Mouse (Mus musculus) embryonic facial prominence, embryonic 14.5 days (tissue): Measurements from ENCODE around the gene Gnaz. TPM values are rescaled to one million over a fixed set of nuclear protein-coding genes. Genes with fewer than 3 reads are reported as not detected.

Experiments
- ATAC-seq: fragments of 200-750 bp; cut with Nextera tagmentation; 2 replicates; pipeline ENCODE4 v1.8.0; 2017; ENCODE audit warnings: low read depth, moderate number of reproducible peaks, moderate TSS enrichment
- DNase-seq: peaks from one replicate; pipeline ENCODE4 v3.0.0-alpha.2; 2015; ENCODE audit warnings: low spot score
- H3K27ac ChIP-seq: fragments of 300-500 bp; sonication (generic); replicated peaks from 2 replicates; pipeline ENCODE4 v1.5.1; 2014; ENCODE audit warnings: low read depth, mild to moderate bottlenecking, low read length, moderate library complexity
- H3K27me3 ChIP-seq: fragments of 300-500 bp; sonication (generic); replicated peaks from 2 replicates; pipeline ENCODE4 v1.6.1; 2014; ENCODE audit warnings: low read length; ENCODE audit not compliant: control insufficient read depth, insufficient read depth
- H3K36me3 ChIP-seq: fragments of 300-500 bp; sonication (generic); 2 replicates; pipeline ENCODE4 v1.6.1; 2014; ENCODE audit warnings: low read length, mixed read lengths; ENCODE audit not compliant: control insufficient read depth, insufficient read depth
- H3K4me1 ChIP-seq: fragments of 300-500 bp; sonication (generic); 2 replicates; pipeline ENCODE4 v1.6.1; 2014; ENCODE audit warnings: antibody characterized with exemption, low read length; ENCODE audit not compliant: control insufficient read depth, insufficient read depth
- H3K4me2 ChIP-seq: fragments of 300-500 bp; sonication (generic); 2 replicates; pipeline ENCODE4 v1.6.1; 2014; ENCODE audit warnings: low read depth, mild to moderate bottlenecking, low read length, moderate library complexity, mixed read lengths
- H3K4me3 ChIP-seq: fragments of 300-500 bp; sonication (generic); 2 replicates; pipeline ENCODE4 v1.5.1; 2014; ENCODE audit warnings: low read depth, mild to moderate bottlenecking, low read length
- H3K9ac ChIP-seq: fragments of 300-500 bp; sonication (generic); 2 replicates; pipeline ENCODE4 v1.6.1; 2014; ENCODE audit warnings: low read depth, mild to moderate bottlenecking, low read length, moderate library complexity, mixed read lengths
- H3K9me3 ChIP-seq: fragments of 300-500 bp; sonication (generic); 2 replicates; pipeline ENCODE4 v1.6.1; 2016; ENCODE audit warnings: low read length; ENCODE audit not compliant: control insufficient read depth
- WGBS: fragments of 180-500 bp; shearing (Covaris S2); extraction: QIAGEN DNeasy Blood & Tissue Kit; methylation state at CpG from one replicate; pipeline ENCODE4 v1.1.7; 2014; 5-methylcytosine and 5-hydroxymethylcytosine counted together
- polyA plus RNA-seq: library from polyadenylated mRNA; unstranded; fragments of >200 nt; fragmentation: Nextera tagmentation; extraction: Ambion mirVana; gene quantifications from 2 replicates; pipeline ENCODE4 v1.2.1, GENCODE M21; 2014

Gnaz gene
- polyA plus RNA-seq, 1 experiment from 2014 or later: 4.2 TPM

DNA sequence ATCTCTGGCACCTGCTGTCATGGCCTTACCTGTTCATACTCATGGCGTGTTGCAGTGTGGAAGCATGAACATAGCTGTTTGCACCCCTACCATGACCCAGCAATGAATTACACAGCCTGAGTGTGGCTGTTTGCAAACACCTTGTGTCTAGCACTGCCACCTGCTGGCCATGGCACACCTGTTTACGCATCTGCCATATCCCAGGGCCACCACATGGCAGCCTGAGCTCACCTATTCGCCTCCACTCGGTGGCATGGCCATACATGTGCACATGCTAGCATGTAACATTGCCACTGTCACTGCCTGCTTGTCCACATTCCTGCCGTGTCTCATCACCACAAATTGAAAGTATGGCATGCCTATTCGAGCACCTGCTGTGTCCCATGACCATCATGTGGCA lies 37.4 kb upstream of the Gnaz start:
- Histone ChIP-seq H3K4me3 (no peak overlapping the region), H3K36me3 (no peaks in the 10 kb centered on the region), H3K27me3 (no peaks in the 10 kb centered on the region), H3K9me3 (no peaks in the 10 kb centered on the region), H3K9ac (no peak overlapping the region), H3K4me1 (no peaks in the 10 kb centered on the region), H3K4me2 (no peak overlapping the region), H3K27ac (no peak overlapping the region)
- WGBS: 70% methylated on average over 6 of the region's 6 CpGs
- ATAC-seq (no peak), DNase-seq (no peak)

DNA sequence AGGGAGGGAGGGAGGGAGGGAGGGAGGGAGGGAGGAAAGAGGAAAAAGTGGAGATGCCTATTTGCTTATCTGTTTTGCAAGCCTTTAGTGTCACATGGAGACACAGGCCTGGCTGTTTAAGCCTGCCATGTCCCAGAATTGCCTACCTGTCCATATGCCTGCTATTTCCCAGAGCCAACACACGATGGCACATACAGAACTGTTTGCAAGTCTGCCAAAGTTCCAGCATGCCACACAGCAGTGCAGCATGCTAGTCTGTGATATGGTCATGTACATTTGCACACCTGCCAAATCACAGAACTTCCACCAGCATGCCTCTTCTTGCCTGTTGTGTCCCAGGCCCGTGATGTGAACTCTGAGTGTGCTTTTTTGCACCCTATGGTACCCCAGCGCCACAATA lies 36.4 kb upstream of the Gnaz start:
- no peak for DNase-seq
- Histone ChIP-seq H3K27me3 (no peaks in the 10 kb centered on the region), H3K4me3 (no peak overlapping the region), H3K27ac (no peak overlapping the region), H3K4me2 (no peak overlapping the region), H3K9me3 (no peaks in the 10 kb centered on the region), H3K4me1 (no peaks in the 10 kb centered on the region), H3K36me3 (no peaks in the 10 kb centered on the region), H3K9ac (no peak overlapping the region)
- WGBS: 76% methylated on average over 3 of the region's 3 CpGs
- no peak for ATAC-seq

DNA sequence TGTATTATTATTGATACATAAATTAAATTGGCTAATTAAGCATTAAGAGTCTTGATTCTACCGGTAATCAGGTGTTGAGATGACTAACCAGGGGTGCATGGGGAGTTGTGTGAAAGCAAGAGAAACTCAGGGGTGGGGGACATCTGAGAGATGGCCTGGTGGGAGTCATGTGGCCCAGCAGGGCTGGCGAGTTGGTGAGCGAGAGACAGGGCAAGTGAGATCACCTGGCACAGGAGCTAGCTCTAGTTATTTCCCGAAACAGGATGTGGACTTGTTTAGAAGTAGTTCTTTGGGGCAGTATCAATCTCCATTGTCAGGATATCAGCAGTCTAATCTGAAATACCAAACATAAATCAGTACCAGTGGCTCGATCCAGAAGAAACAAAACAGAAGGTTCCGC lies 35.3 kb upstream of the Gnaz start:
- Histone ChIP-seq H3K4me3 (no peak overlapping the region), H3K27ac (no peak overlapping the region), H3K9me3 (no peaks in the 10 kb centered on the region), H3K36me3 (no peaks in the 10 kb centered on the region), H3K4me1 (no peaks in the 10 kb centered on the region), H3K9ac (no peak overlapping the region), H3K27me3 (no peaks in the 10 kb centered on the region), H3K4me2 (no peak overlapping the region)
- no peak for DNase-seq
- WGBS: 75% methylated on average over 6 of the region's 6 CpGs
- ATAC-seq: no peak

DNA sequence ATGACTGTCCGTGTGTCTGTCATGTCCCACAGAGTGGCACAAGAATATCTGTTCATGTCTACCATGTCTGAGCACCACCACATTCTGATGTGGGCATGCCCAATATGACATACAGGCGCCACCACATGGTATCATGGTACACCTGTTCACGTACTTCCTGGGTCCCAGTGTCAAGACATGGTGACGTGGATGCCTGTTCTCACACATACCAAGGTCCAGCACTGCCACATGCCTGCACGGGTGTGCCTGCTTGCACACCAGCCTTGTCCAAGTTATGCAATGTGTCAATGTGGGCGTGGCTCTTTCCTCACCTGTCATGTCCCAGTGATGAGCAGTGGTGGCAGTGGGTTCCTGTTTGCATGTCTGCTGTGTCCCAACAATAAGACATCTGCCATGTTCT lies 34.5 kb upstream of the Gnaz start:
- 86% methylated on average over 6 of the region's 6 CpGs for WGBS
- no peak overlapping the region for H3K4me3 ChIP-seq
- DNase-seq (no peak), ATAC-seq (no peak)
- no peaks in the 10 kb centered on the region for H3K27me3 ChIP-seq
- no peak overlapping the region for H3K9ac ChIP-seq
- H3K9me3 ChIP-seq: no peaks in the 10 kb centered on the region
- H3K4me1 ChIP-seq: no peaks in the 10 kb centered on the region
- no peak overlapping the region for H3K4me2 ChIP-seq
- no peak overlapping the region for H3K27ac ChIP-seq
- H3K36me3 ChIP-seq: no peaks in the 10 kb centered on the region

DNA sequence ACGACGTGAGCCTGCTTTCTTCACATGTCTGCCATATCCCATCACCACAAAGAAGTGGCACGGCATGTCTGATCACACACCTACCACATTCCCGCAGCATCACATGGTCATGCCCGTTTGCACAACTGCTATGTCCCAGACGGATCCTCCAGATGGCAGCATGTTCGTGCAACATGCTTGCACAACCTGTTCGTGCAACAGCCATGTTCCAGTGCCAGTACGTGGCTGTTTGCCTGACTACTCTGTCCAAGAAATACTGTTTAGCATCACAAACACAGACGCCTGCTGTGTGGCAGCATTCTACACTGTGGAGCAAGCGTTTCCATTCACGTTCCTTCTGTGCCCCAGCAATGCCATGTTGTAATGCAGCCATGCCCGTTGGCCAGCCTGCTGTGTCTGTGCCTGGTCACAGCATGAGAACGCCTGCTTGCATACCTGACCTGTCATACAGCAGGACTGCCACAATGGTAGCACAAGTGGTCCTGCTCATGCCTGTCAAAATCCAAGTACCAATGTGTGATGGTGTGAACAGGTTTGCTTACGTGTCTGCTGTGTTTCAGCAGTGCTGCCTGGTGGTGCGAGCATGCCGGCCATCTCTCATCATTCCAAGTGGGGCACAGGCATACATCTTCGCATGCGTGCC lies 33.3 kb upstream of the Gnaz start:
- H3K27me3 ChIP-seq: no peaks in the 10 kb centered on the region
- ATAC-seq: no peak
- no peak overlapping the region for H3K9ac ChIP-seq
- H3K4me1 ChIP-seq: no peaks in the 10 kb centered on the region
- no peaks in the 10 kb centered on the region for H3K36me3 ChIP-seq
- no peak overlapping the region for H3K4me3 ChIP-seq
- H3K4me2 ChIP-seq: no peak overlapping the region
- no peak for DNase-seq
- WGBS: 83% methylated on average over 19 of the region's 19 CpGs
- no peak overlapping the region for H3K27ac ChIP-seq
- no peaks in the 10 kb centered on the region for H3K9me3 ChIP-seq

DNA sequence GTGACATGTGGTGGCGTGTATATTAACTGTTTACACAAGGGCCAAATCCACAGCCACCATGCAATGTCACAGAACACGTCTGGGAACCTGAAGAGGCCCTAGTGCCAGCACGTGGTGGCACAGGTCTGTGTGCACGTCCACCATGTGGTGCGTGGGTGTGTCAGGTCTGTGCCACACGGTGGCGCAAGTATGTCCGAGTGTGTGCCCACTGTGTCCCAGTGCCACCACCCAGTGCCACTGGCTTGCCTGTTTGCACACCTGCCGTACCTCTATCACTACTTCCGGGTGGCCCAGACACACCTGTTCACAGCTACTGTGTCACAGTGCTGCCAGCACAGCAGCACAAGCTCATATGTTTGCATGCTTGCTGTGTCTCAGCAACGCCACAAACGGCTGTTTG lies 32.5 kb upstream of the Gnaz start:
- Histone ChIP-seq H3K4me3 (no peak overlapping the region), H3K4me1 (no peaks in the 10 kb centered on the region), H3K9ac (no peak overlapping the region), H3K9me3 (no peaks in the 10 kb centered on the region), H3K36me3 (no peaks in the 10 kb centered on the region), H3K4me2 (no peak overlapping the region), H3K27me3 (no peaks in the 10 kb centered on the region), H3K27ac (no peak overlapping the region)
- 80% methylated on average over 12 of the region's 12 CpGs for WGBS
- ATAC-seq (no peak), DNase-seq (no peak)

DNA sequence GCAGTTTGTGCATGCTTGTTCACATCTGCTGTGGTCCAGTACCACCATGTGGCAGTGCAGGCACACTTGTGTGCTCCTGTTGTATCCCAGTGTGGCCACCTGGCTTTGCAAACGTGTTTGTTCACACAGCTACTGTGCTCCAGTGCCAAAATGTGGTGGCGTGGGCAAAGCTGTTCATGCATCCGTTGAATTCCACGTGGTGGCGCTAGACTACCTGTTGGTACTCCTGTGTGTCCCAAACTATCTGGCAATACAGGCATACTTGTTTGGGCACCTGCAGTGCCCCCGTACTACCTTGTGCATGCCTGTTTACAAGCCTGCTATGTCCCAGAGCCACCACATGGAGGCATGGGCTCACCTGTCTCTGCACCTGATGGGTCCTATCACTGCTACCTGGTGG lies 32.0 kb upstream of the Gnaz start:
- Histone ChIP-seq H3K4me3 (no peak overlapping the region), H3K27me3 (no peaks in the 10 kb centered on the region), H3K4me2 (no peak overlapping the region), H3K36me3 (no peaks in the 10 kb centered on the region), H3K9ac (no peak overlapping the region), H3K27ac (no peak overlapping the region), H3K9me3 (no peaks in the 10 kb centered on the region), H3K4me1 (no peaks in the 10 kb centered on the region)
- DNase-seq (no peak), ATAC-seq (peak; percentile 48; the same call in 1 of the 2 replicates)
- 34% methylated on average over 6 of the region's 6 CpGs for WGBS

DNA sequence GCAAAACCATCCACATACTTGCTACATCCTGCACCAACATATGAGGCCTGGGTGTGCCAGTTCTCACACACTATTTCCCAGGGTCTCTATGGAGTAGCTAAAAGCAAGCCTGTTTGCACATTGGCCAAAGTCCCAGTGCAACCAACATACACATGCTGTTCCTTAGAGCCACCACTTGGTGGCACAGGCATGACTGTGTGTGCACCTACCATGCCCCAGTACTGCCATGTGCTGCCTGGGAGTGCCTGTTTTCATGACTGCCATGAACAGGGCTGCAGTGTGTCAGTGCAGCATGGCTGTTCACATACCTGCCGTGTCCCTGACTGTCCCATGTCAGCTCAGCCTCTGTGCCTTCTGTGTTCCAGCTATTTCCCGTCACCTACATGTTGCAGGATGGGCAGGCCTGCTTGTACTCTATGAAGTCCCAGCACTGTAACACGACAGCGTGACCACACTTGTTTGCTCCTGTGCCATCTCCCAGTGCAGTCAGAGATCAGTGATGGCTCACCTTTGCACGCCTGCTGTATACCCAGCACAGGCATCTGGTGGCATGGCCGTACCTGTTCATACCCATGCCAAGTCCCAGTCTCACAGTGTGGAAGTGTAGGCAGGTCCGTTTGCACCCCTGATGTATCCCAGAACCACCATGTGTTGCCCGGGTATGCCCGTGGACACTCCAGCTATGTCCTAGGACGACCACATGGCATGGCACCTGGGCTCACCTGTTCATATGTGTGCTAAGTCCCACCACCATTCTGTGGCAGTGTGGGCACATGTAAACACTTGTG lies 29.8 kb upstream of the Gnaz start:
- ATAC-seq: peak; percentile 48; the same call in 1 of the 2 replicates
- H3K4me1 ChIP-seq: no peaks in the 10 kb centered on the region
- DNase-seq: peak; percentile 68
- H3K27me3 ChIP-seq: no peaks in the 10 kb centered on the region
- H3K27ac ChIP-seq: no peak overlapping the region
- H3K9ac ChIP-seq: no peak overlapping the region
- H3K4me2 ChIP-seq: no peak overlapping the region
- no peak overlapping the region for H3K4me3 ChIP-seq
- H3K36me3 ChIP-seq: no peaks in the 10 kb centered on the region
- WGBS: 72% methylated on average over 10 of the region's 10 CpGs
- H3K9me3 ChIP-seq: no peaks in the 10 kb centered on the region

DNA sequence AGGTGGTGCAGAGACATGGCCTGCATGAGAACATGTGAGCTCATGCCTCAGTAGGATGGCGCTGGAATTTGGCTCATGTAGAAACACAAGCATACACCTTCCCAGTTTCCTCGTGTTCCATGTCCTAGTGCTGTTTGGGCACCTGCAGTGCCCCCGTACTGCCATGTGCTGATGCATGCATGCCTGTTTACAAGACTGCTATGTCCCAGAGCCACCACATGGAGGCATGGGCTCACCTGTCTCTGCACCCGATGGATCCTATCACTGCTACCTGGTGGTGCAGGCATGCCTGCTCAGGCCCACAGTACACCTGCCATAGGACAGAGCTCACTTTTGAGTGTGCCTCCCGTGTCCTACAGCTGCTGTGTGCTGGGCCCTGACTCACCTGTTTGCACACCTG lies 28.6 kb upstream of the Gnaz start:
- H3K4me2 ChIP-seq: no peak overlapping the region
- no peaks in the 10 kb centered on the region for H3K9me3 ChIP-seq
- H3K27me3 ChIP-seq: no peaks in the 10 kb centered on the region
- ATAC-seq (no peak), DNase-seq (no peak)
- 63% methylated on average over 5 of the region's 5 CpGs for WGBS
- H3K36me3 ChIP-seq: no peaks in the 10 kb centered on the region
- no peak overlapping the region for H3K9ac ChIP-seq
- H3K4me1 ChIP-seq: no peaks in the 10 kb centered on the region
- H3K27ac ChIP-seq: no peak overlapping the region
- H3K4me3 ChIP-seq: no peak overlapping the region
